Mouse (Mus musculus): ENCODE measurements around the gene Ak8. TPM values are rescaled to one million over a fixed set of nuclear protein-coding genes. Genes with fewer than 3 reads are reported as not detected.

Ak8 gene
- total RNA-seq, 2 experiments from 2014 or later = not detected

DNA sequence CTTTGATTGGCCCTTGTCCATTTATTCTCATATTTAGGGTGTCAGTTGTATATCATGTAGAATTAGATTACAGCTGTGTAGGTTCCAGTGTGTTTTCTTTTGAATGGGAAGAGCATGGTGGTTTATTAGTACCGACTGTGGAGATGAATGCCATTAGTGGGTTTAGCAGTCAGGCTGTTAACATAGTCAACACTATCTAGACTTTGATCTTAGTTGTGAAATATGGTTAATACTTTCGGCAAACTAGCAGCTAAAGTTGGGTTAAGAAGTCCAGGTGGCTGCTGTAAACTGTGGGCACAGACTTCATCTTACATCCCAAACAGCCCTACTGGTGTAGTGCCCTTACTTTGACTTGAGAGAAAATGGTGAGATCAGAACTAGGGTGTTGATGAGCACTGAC lies 148.9 kb downstream of the Ak8 start:
- intact Hi-C loops (cut with DNase I; ENCODE audit: low total_unique reads) = no loop called here
- no peak for DNase-seq

DNA sequence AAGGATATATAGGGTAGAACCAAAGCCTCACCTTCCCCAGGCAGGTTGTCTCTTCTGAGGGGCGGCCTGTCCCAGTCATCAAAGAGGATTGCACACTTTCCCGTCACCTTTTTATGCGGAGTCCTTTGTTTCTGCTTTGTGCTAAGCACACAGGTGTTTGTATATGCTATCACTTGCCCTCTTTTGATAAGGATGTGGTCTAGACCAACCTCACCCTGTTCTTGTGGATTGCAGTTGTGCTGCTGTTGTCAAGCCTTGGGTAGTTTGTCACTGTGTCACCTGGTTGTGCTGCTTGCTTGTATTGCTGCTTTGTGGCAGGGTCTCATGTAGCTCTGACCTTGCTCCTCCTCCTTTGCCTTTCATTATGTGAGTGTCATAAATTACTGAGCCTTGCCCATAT lies 152.6 kb downstream of the Ak8 start:
- intact Hi-C loops (cut with DNase I; ENCODE audit: low total_unique reads) = no loop called here
- no peak for DNase-seq

DNA sequence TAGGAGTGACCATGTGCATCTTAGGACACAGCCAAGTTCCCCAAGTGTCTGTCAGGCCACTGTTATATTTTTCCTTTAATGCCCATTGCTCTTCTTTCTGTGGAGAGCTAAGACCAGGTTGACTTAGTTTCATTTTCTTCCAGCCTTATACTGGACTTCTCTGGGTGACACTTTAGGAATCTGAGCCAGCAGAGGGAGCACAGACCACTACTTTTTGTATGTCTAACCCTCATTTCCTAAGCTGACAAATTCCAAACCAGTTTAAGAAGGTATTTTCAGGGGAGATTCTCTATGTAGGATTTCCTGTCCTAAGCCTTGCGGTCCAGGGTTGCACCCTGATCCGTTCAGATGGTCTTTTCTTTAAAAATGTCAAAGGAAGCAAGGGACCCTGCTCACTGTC lies 155.8 kb downstream of the Ak8 start:
- DNase-seq = no peak
- intact Hi-C loops (cut with DNase I; ENCODE audit: low total_unique reads) = no loop called here

DNA sequence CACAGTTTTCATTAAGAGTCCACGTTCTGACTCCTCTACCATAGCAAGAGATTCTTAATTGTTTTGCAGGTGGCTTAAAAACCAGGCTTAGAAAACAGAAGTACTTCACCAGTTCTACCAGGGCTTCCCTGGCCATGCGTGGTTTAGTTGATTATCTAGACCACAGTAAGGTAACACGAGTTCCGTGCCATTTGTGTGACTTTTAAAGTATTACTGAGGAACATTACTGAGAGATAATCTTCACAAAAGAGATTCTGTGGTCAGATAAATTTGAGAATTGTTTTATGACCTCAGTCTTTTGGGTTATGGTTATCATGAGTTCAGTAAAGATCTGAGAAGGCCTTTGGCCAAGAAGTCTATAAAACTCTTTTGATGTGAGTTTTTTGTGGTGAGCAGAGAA lies 159.3 kb downstream of the Ak8 start:
- intact Hi-C loops (cut with DNase I; ENCODE audit: low total_unique reads) = no loop called here

DNA sequence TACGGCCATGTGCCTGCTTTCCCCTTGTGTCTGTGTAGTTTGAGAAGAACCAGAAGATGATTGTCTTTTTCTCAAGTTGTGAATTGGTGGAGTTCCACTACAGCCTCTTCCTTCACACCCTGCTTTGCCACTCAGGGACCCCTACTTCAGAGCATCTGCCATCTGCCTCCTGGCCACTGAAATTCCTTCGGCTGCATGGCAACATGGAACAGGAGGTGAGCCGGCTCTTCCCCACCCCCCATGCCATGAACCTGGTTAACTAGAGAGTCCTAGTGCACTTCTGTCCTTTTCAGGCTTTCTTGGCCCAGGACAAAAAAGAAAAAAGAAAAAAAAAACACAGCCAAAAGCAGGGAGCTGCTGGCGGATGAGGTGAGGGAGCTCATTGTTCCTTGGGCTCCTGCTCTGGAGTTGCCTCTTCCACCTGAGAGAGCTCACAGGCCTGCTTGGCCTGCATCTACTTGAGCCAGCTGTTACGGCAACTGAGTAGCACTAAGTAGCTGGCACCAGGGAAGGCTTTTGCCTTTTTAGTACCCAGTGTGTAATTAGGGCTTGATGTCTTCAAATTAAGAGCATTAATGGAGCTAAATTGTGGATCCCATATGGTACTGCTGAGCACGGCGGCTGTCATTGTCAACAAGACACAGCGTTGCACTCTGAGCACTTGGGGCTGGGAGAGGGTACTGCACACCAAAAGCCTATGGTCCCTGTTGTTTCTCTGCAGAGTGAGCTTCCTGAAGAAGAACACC lies 160.9 kb downstream of the Ak8 start:
- no peak for DNase-seq
- intact Hi-C loops (cut with DNase I; ENCODE audit: low total_unique reads) = no loop called here

More for the DNA sequence above, 159.3 kb downstream of the Ak8 start:
- DNase-seq = no peak

Small RNA genes within 50 kb of the gene (microRNA-seq; reads per million reads assigned to microRNA genes)
- 0 to 0.32 reads per million in 2 experiments for gene Mir3088

Other genes starting within 250 kb of the Ak8 start
- gene 1700007K13Rik, start 233.8 kb upstream of the Ak8 start, total RNA-seq (2021) = under 1 TPM in 1 of 2 experiments, not detected in 1; 0.55 TPM
- 10 to 100 TPM; 25.3 to 28.5 TPM for gene Mrps2, start 232.1 kb upstream of the Ak8 start, total RNA-seq (2021)
- gene Gbgt1, start 203.3 kb upstream of the Ak8 start, total RNA-seq (2021) = 1 to 10 TPM; 1.7 to 1.9 TPM
- under 1 TPM in 1 of 2 experiments, not detected in 1; 0.90 TPM for gene Gm10134, start 194.1 kb upstream of the Ak8 start, total RNA-seq (2021)
- 10 to 100 TPM; 17.1 to 25.3 TPM for gene Ralgds, start 187.0 kb upstream of the Ak8 start, total RNA-seq (2021)
- not detected for gene Cel, start 136.8 kb upstream of the Ak8 start, total RNA-seq (2021)
- 1 to 10 TPM; 7.1 to 7.4 TPM for gene Gtf3c5, start 116.4 kb upstream of the Ak8 start, total RNA-seq (2021)
- gene Gfi1b, start 78.2 kb upstream of the Ak8 start, total RNA-seq (2021) = not detected
- 10 to 100 TPM; 16.5 to 19.5 TPM for gene Tsc1, start 58.9 kb upstream of the Ak8 start, total RNA-seq (2021)
- gene Spaca9, start 437 bp upstream of the Ak8 start, total RNA-seq (2021) = not detected
- gene Gtf3c4, start 140.2 kb downstream of the Ak8 start, total RNA-seq (2021) = 10 to 100 TPM; 12.9 to 13.7 TPM
- gene Ddx31, start 140.2 kb downstream of the Ak8 start, total RNA-seq (2021) = 1 to 10 TPM; 2.7 to 4.5 TPM
- gene Barhl1, start 216.5 kb downstream of the Ak8 start, total RNA-seq (2021) = not detected